Mouse (Mus musculus) erythroid progenitor cell, adult 5-6 weeks (primary cell): ENCODE results near the gene Actg2. TPM values are rescaled to one million over a fixed set of nuclear protein-coding genes. Genes with fewer than 3 reads are reported as not detected.

ENCODE experiments used
- ATAC-seq: replicated peaks from 2 replicates; pipeline ENCODE4 v1.8.0; 2016; ENCODE audit warnings: moderate number of reproducible peaks, mild to moderate bottlenecking, moderate TSS enrichment, inconsistent platforms; ENCODE audit not compliant: poor library complexity, low FRiP score, severe bottlenecking
- total RNA-seq, 2 experiments: library from RNA; stranded (forward) in 1 of 2; stranded (reverse) in 1 of 2; fragments of 150-400 nt in 1 of 2; fragments of 186-747, 209-891 nt in 1 of 2; gene quantifications; 2 replicates each; pipeline versions ENCODE4 v1.2.3 to v1.2.4; 2015 to 2017; ENCODE audit warnings: low replicate concordance in 2 of 2

Gene Actg2
- total RNA-seq, 2 experiments from 2014 or later, result not detected

DNA sequence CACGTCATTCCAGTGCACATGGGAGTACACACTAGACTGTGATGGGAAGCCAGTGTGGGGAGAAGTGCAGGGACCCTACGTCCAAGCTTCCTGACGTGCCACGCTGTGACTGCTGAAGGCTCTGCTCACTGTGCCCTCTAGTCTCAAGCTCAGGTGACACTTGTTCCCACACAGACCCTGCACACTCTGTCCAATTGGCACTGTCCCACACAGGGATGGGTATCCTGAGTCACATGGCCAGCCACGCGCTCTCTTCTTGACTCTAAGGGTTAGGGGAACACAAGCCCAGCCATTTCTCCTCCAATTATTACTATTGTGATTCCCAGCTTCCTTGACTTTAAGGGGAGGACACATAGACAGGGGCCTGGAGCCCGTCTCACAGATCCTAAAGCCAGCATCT is 52.3 kb downstream of the Actg2 start:
- ATAC-seq, result no peak

GRCm38 (mm10) chr6:83482418-83483085 is 53.5 kb downstream of the Actg2 start:
- no peak for ATAC-seq

DNA sequence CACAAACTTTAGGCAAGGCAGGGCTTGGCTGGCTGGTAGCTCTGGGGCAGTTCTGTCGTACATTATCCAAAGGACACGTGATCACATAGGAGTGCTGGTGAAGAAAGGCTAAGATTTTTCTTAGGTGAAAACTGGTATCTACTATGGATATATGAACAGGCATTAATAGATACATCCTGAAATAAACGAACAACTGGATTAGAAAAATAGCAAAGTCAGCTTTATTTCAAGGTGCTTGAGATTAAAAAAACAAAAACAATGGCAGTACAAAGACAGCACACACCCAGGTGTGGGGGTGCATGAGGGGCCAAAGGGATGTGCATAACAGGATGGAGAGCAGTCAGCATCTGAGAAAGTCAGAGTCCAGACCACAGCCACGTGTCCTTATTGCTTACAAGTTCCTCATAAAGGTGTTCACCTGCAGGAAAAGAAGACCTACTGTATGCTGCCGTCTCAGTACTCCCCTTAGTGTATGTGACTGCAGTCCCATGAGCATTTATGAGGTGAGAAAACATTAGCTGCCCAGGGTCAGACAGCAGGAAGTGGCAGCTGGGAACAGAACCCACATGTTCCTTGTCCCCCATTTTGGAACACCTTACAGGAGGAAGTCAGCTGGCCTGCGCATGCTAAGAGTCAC is 55.9 kb downstream of the Actg2 start:
- ATAC-seq, result no peak

- ATAC-seq, result no peak
These were observed 56.9 kb downstream of the Actg2 start for GRCm38 (mm10) chr6:83479193-83479592.

DNA sequence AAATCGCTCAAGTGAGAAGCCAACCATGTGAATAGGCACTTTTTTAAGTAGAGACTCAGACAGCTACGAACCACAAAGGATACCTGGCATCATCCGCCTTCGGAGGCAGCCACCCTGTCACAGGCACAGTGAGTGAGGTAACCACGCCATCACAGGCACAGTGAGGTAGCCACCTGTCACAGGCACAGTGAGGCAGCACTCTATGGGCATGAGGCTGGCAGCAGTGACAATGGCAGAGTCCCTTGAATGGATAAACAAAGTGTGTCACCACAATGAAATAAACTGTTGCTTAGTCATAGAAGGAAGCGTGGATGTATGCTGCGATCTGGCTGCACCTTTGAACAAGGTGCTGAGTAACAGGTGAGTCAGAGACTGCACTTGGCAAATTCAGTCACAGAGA is 57.4 kb downstream of the Actg2 start:
- ATAC-seq, result no peak

DNA sequence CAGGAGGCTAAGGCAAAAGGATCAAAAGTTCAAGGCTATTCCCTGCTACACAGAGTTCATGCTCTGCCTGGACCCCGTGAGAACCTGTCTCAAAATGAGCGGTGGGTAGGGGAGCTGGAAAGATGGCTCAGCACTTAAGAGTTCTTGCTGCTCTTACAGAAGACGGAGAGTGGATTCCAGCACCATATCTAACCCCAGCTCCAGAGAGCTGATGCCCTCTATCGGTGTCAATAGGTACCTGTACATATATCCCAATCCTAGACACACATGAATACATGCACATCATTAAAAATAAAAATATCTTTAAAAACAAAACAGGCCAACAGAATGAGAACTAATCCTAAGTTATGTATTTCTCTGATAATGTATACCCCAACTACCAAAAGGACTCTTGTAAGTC is 57.8 kb downstream of the Actg2 start:
- ATAC-seq, result no peak

- ATAC-seq, result no peak
These were observed 60.6 kb downstream of the Actg2 start for GRCm38 (mm10) chr6:83475431-83475830.

- ATAC-seq, result 0 out of 2 replicates have a peak, but pooled peaks have one; percentile 35
These were observed 62.8 kb downstream of the Actg2 start for GRCm38 (mm10) chr6:83473240-83473639.

DNA sequence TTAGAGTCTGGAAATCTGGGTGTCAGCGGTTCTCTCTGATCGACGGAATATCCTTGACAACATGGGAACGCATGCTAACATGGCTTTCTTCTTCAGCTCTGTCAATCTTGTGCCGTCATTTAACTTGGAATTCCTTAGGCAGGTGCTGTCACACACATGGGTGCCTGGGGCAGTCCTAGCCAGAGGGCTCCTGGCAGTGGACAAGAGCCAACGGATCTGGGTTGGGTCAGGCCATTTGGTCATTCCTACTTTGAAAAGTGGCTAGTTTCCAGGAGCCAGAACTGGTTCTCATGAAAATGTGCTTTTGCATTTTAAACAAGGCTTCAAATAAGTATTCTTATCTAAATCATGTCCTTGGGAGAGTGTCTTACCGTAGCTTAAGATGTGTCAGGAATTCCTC is 64.3 kb downstream of the Actg2 start:
- no peak for ATAC-seq

GRCm38 (mm10) chr6:83464011-83464410 is 72.1 kb downstream of the Actg2 start:
- ATAC-seq, result no peak

Other genes starting within 250 kb of the Actg2 start
- 34.8 and 56.6 TPM in 2 replicates for gene Mthfd2, start 210.4 kb downstream of the Actg2 start, total RNA-seq (2015; ENCODE audit: low replicate concordance)
- gene Mthfd2, start 210.4 kb downstream of the Actg2 start, total RNA-seq (2017; ENCODE audit: low replicate concordance), result 37.2 and 37.9 TPM in 2 replicates
- gene Mob1a, start 210.2 kb downstream of the Actg2 start, total RNA-seq (2015; ENCODE audit: low replicate concordance), result 94.3 and 94.8 TPM in 2 replicates
- 88.7 and 102 TPM in 2 replicates for gene Mob1a, start 210.2 kb downstream of the Actg2 start, total RNA-seq (2017; ENCODE audit: low replicate concordance)
- gene Bola3, start 187.1 kb downstream of the Actg2 start, total RNA-seq (2015; ENCODE audit: low replicate concordance), result 187 and 245 TPM in 2 replicates
- 109 and 149 TPM in 2 replicates for gene Bola3, start 187.1 kb downstream of the Actg2 start, total RNA-seq (2017; ENCODE audit: low replicate concordance)
- 33.5 and 46.5 TPM in 2 replicates for gene Tet3, start 77.2 kb downstream of the Actg2 start, total RNA-seq (2015; ENCODE audit: low replicate concordance)
- 28.2 and 32.9 TPM in 2 replicates for gene Tet3, start 77.2 kb downstream of the Actg2 start, total RNA-seq (2017; ENCODE audit: low replicate concordance)
- gene Dguok, start 29.3 kb downstream of the Actg2 start, total RNA-seq (2015; ENCODE audit: low replicate concordance), result 26.0 and 58.4 TPM in 2 replicates
- 25.1 and 27.7 TPM in 2 replicates for gene Dguok, start 29.3 kb downstream of the Actg2 start, total RNA-seq (2017; ENCODE audit: low replicate concordance)
- gene Stambp, start 36.5 kb upstream of the Actg2 start, total RNA-seq (2015; ENCODE audit: low replicate concordance), result 10.5 and 13.3 TPM in 2 replicates
- gene Stambp, start 36.5 kb upstream of the Actg2 start, total RNA-seq (2017; ENCODE audit: low replicate concordance), result 1.0 and 9.7 TPM in 2 replicates
- not detected in 2 replicates for gene Clec4f, start 119.9 kb upstream of the Actg2 start, total RNA-seq (2015; ENCODE audit: low replicate concordance)
- gene Clec4f, start 119.9 kb upstream of the Actg2 start, total RNA-seq (2017; ENCODE audit: low replicate concordance), result not detected in 2 replicates
- not detected in 2 replicates for gene Cd207, start 141.6 kb upstream of the Actg2 start, total RNA-seq (2015; ENCODE audit: low replicate concordance)
- not detected in 2 replicates for gene Cd207, start 141.6 kb upstream of the Actg2 start, total RNA-seq (2017; ENCODE audit: low replicate concordance)
- not detected in 2 replicates for gene Vax2, start 175.0 kb upstream of the Actg2 start, total RNA-seq (2015; ENCODE audit: low replicate concordance)
- not detected in 2 replicates for gene Vax2, start 175.0 kb upstream of the Actg2 start, total RNA-seq (2017; ENCODE audit: low replicate concordance)
- not detected in 2 replicates for gene Atp6v1b1, start 206.7 kb upstream of the Actg2 start, total RNA-seq (2015; ENCODE audit: low replicate concordance)
- not detected in 2 replicates for gene Atp6v1b1, start 206.7 kb upstream of the Actg2 start, total RNA-seq (2017; ENCODE audit: low replicate concordance)
- gene Ankrd53, start 226.4 kb upstream of the Actg2 start, total RNA-seq (2015; ENCODE audit: low replicate concordance), result not detected in 2 replicates
- not detected in 2 replicates for gene Ankrd53, start 226.4 kb upstream of the Actg2 start, total RNA-seq (2017; ENCODE audit: low replicate concordance)
- gene Tex261, start 239.5 kb upstream of the Actg2 start, total RNA-seq (2015; ENCODE audit: low replicate concordance), result 18.9 and 21.3 TPM in 2 replicates
- gene Tex261, start 239.5 kb upstream of the Actg2 start, total RNA-seq (2017; ENCODE audit: low replicate concordance), result 13.2 and 15.1 TPM in 2 replicates